Mouse (Mus musculus) CH12.LX (cell line): ENCODE data around the gene Gjd3. TPM values are rescaled to one million over a fixed set of nuclear protein-coding genes. Genes with fewer than 3 reads are reported as not detected.
A peak's percentile ranks its signal among the peaks of the same experiment; 100 is the strongest.
"Not testable (repeated sequence)": the region's sequence is repeated elsewhere in the genome, so short reads cannot be mapped to it uniquely, and the experiment has no call there.

Experiments
- DNase-seq: peaks from one replicate; pipeline ENCODE4 v3.0.0-alpha.2; 2013; ENCODE audit errors: extremely low read depth
- H3K27ac ChIP-seq: 2 replicates; pipeline ENCODE4 v1.5.1; 2012; ENCODE audit warnings: low read depth, mild to moderate bottlenecking, control low read depth, moderate library complexity; ENCODE audit not compliant: insufficient read depth
- H3K27me3 ChIP-seq: replicated peaks from 2 replicates; pipeline ENCODE3; 2012; ENCODE audit warnings: inconsistent platforms
- H3K36me3 ChIP-seq, 2 experiments: replicated peaks in 1 of 2; 2 replicates each; pipeline versions ENCODE3 to v1.6.1; 2012; ENCODE audit warnings: inconsistent platforms in 1 of 2, low read length in 1 of 2, mild to moderate bottlenecking in 1 of 2, mixed read lengths in 1 of 2, moderate library complexity in 1 of 2; ENCODE audit not compliant: control insufficient read depth in 1 of 2, insufficient read depth in 1 of 2
- H3K4me1 ChIP-seq, 2 experiments: 2 replicates each; pipeline ENCODE4 v1.6.1; 2012; ENCODE audit warnings: inconsistent platforms in 1 of 2, moderate library complexity in 1 of 2; ENCODE audit not compliant: insufficient read depth in 2 of 2, control insufficient read depth in 1 of 2
- H3K4me2 ChIP-seq: 2 replicates; pipeline ENCODE4 v1.6.1; 2012; ENCODE audit warnings: low read depth, mild to moderate bottlenecking, control low read depth; ENCODE audit not compliant: poor library complexity, insufficient read depth, severe bottlenecking
- H3K4me3 ChIP-seq, 3 experiments: fragments of 150-350 bp in 1 of 3; sonication (generic) in 1 of 3; replicated peaks in 1 of 3; 2 replicates each; pipeline versions ENCODE3 to v1.5.1; 2011 to 2012; ENCODE audit warnings: low read depth in 2 of 3, low read length in 2 of 3, mild to moderate bottlenecking in 2 of 3, moderate library complexity in 2 of 3, control low read depth in 1 of 3, improper control_type of control experiment in 1 of 3, inconsistent platforms in 1 of 3, mixed read lengths in 1 of 3; ENCODE audit not compliant: poor library complexity in 1 of 3
- H3K79me2 ChIP-seq: replicated peaks from 2 replicates; pipeline ENCODE4 v1.6.1; 2012; ENCODE audit warnings: mild to moderate bottlenecking, moderate library complexity; ENCODE audit not compliant: control insufficient read depth, poor library complexity, insufficient read depth, severe bottlenecking; ENCODE audit errors: extremely low read depth
- H3K9ac ChIP-seq: 2 replicates; pipeline ENCODE4 v1.6.1; 2012; ENCODE audit warnings: low read depth, mild to moderate bottlenecking, control low read depth, moderate library complexity; ENCODE audit not compliant: insufficient read depth
- H3K9me3 ChIP-seq: replicated peaks from 2 replicates; pipeline ENCODE3; 2012; ENCODE audit warnings: low read length, inconsistent platforms, mixed read lengths
- E2F4 ChIP-seq: IDR thresholded peaks from 2 replicates; pipeline ENCODE4 v1.6.1; 2011; ENCODE audit warnings: low read depth, low read length, improper control_type of control experiment; ENCODE audit not compliant: insufficient replicate concordance
- ELF1 ChIP-seq: IDR thresholded peaks from 2 replicates; pipeline ENCODE4 v1.6.1; 2014; ENCODE audit warnings: low read depth, mild to moderate bottlenecking, inconsistent platforms, low read length, improper control_type of control experiment
- GABPA ChIP-seq: IDR thresholded peaks from 2 replicates; pipeline ENCODE4 v1.6.1; 2012; ENCODE audit warnings: low read depth, low read length, improper control_type of control experiment, inconsistent platforms; ENCODE audit not compliant: insufficient replicate concordance
- HCFC1 ChIP-seq: IDR thresholded peaks from 2 replicates; pipeline ENCODE4 v1.6.1; 2012; ENCODE audit warnings: low read depth, mild to moderate bottlenecking, inconsistent platforms, low read length, improper control_type of control experiment
- JUND ChIP-seq: conservative IDR thresholded peaks from 2 replicates; pipeline ENCODE4 v1.6.1; 2011; ENCODE audit warnings: low read depth, low read length, improper control_type of control experiment
- KAT2A ChIP-seq: IDR thresholded peaks from 2 replicates; pipeline ENCODE4 v1.6.1; 2012; ENCODE audit warnings: low read length, improper control_type of control experiment, inconsistent platforms; ENCODE audit not compliant: insufficient replicate concordance
- MAZ ChIP-seq: IDR thresholded peaks from 2 replicates; pipeline ENCODE4 v1.6.1; 2012; ENCODE audit warnings: low read depth, mild to moderate bottlenecking, inconsistent platforms, low read length, improper control_type of control experiment, moderate library complexity
- MEF2A ChIP-seq: IDR thresholded peaks from 2 replicates; pipeline ENCODE4 v1.6.1; 2014; ENCODE audit warnings: low read depth, mild to moderate bottlenecking, inconsistent platforms, low read length, improper control_type of control experiment, borderline replicate concordance
- MXI1 ChIP-seq: IDR thresholded peaks from 2 replicates; pipeline ENCODE4 v1.6.1; 2011; ENCODE audit warnings: mild to moderate bottlenecking, low read depth, low read length, improper control_type of control experiment
- PAX5 ChIP-seq: IDR thresholded peaks from 2 replicates; pipeline ENCODE4 v1.6.1; 2012; ENCODE audit warnings: low read length, inconsistent platforms, mixed read lengths
- POLR2AphosphoS2 ChIP-seq: IDR thresholded peaks from 2 replicates; pipeline ENCODE4 v1.6.1; 2011; ENCODE audit warnings: low read depth, low read length, improper control_type of control experiment
- SIN3A ChIP-seq: IDR thresholded peaks from 2 replicates; pipeline ENCODE4 v1.6.1; 2012; ENCODE audit warnings: low read length, improper control_type of control experiment, inconsistent platforms
- TBP ChIP-seq: conservative IDR thresholded peaks from 2 replicates; pipeline ENCODE4 v1.6.1; 2011; ENCODE audit warnings: low read depth, low read length, improper control_type of control experiment
- ZC3H11A ChIP-seq: IDR thresholded peaks from 2 replicates; pipeline ENCODE4 v1.6.1; 2012; ENCODE audit warnings: low read depth, mild to moderate bottlenecking, inconsistent platforms, low read length, improper control_type of control experiment
- ZKSCAN1 ChIP-seq: IDR thresholded peaks from 2 replicates; pipeline ENCODE4 v1.6.1; 2012; ENCODE audit warnings: low read depth, inconsistent platforms, low read length, improper control_type of control experiment, borderline replicate concordance
- ZMIZ1 ChIP-seq: IDR thresholded peaks from 2 replicates; pipeline ENCODE4 v1.6.1; 2012; ENCODE audit warnings: low read depth, mild to moderate bottlenecking, inconsistent platforms, low read length, improper control_type of control experiment
- ZNF384 ChIP-seq: IDR thresholded peaks from 2 replicates; pipeline ENCODE4 v1.6.1; 2012; ENCODE audit warnings: low read depth, low read length, improper control_type of control experiment, inconsistent platforms
- dilution Hi-C: fragments of 300-500 bp; cut with MboI; formaldehyde crosslinking; loops from 2 replicates; pipeline ENCODE4 v1.14.3; 2020; ENCODE audit warnings: low sequenced_read_pairs; ENCODE audit not compliant: extremely low pct_unique_long_range_greater_than_20kb, extremely low pct_ligation_motif_present
- in situ Hi-C: fragments of 300-500 bp; cut with MboI; formaldehyde crosslinking; loops from 3 replicates; pipeline ENCODE4 v1.14.3; 2019; ENCODE audit warnings: low sequenced_read_pairs, low pct_ligation_motif_present, low pct_unique_long_range_greater_than_20kb, mixed read lengths
- polyA plus RNA-seq: library from polyadenylated mRNA; unstranded; fragments of >175 nt; gene quantifications from 2 replicates; pipeline ENCODE4 v1.2.1, GENCODE M21; 2012; ENCODE audit warnings: low read depth; ENCODE audit not compliant: insufficient read length
- total RNA-seq, 2 experiments: library from RNA; depleted of rRNA; stranded (reverse); fragments of 300-350 nt in 1 of 2; fragments of >200 nt in 1 of 2; gene quantifications; 2 replicates each; pipeline ENCODE4 v1.2.3; 2012 to 2014

Gene Gjd3
- total and polyA plus RNA-seq, 3 experiments = 0.47 TPM; not detected in 2

DNA sequence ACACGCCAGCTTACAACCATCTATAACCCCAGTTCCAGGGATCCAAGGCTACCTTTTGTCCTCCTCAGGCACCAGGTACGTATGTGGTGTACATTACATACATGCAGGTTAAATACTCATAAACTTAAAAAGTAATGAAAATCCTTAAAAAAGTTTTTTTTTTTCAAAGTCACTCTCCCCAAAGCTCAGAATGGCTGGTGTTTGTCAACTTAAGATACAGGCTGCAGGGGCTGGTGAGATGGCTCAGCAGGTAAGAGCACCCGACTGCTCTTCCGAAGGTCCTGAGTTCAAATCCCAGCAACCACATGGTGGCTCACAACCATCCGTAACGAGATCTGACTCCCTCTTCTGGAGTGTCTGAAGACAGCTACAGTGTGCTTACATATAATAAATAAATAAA is 5.4 kb upstream of the Gjd3 start:
- H3K9me3 ChIP-seq, H3K4me2 ChIP-seq, dilution Hi-C loops, H3K4me1 ChIP-seq, H3K9ac ChIP-seq, H3K79me2 ChIP-seq, DNase-seq, H3K27me3 ChIP-seq, H3K27ac ChIP-seq, H3K4me3 ChIP-seq, in situ Hi-C loops: not testable (repeated sequence)
- 0 out of 2 replicates have a peak, but pooled peaks have one; percentile 53 for TF ChIP-seq TBP
- peaks cover 29 to 57% of the 10 kb centered on the region in 2 experiments for H3K36me3 ChIP-seq

- Histone ChIP-seq H3K27me3 (peaks cover 27% of the 10 kb centered on the region), H3K4me3 (no peak overlapping the region), H3K79me2 (no peaks in the 10 kb centered on the region), H3K9ac (no peak overlapping the region), H3K9me3 (peaks cover 5% of the 10 kb centered on the region), H3K4me1 (peaks cover 4 to 11% of the 10 kb centered on the region in 2 experiments), H3K36me3 (peaks cover 11 to 34% of the 10 kb centered on the region in 2 experiments), H3K4me2 (no peak overlapping the region), H3K27ac (no peak overlapping the region)
- TF ChIP-seq ZNF384 = no peak
- no peak for TF ChIP-seq HCFC1
- TF ChIP-seq KAT2A = no peak
- no peak for TF ChIP-seq ZMIZ1
- no peak for TF ChIP-seq MEF2A
- no peak for TF ChIP-seq SIN3A
- no peak for TF ChIP-seq GABPA
- TF ChIP-seq E2F4 = no peak
- TF ChIP-seq ZKSCAN1 = no peak
- no peak for TF ChIP-seq MAZ
- TF ChIP-seq JUND = no peak
- no peak for TF ChIP-seq ZC3H11A
- TF ChIP-seq MXI1 = no peak
- TF ChIP-seq PAX5 = no peak
- no peak for TF ChIP-seq ELF1
- TF ChIP-seq POLR2AphosphoS2 = no peak
- in situ Hi-C loops (no loop called here), dilution Hi-C loops (no loop called here)
- no peak for DNase-seq
Observed at GRCm38 (mm10) chr11:98985542-98985941, 2.7 kb upstream of the Gjd3 start.
